Mouse (Mus musculus) duodenum, adult 2 months (tissue): ENCODE measurements around the gene Gba2. TPM values are rescaled to one million over a fixed set of nuclear protein-coding genes. Genes with fewer than 3 reads are reported as not detected.

Source experiments
- polyA plus RNA-seq: library from polyadenylated mRNA; depleted of rRNA; stranded (reverse); fragments of >200 nt; gene quantifications from 2 replicates; pipeline ENCODE4 v1.2.3, GENCODE M21; 2012; ENCODE audit warnings: low replicate concordance; rRNA removed

Gene Gba2
- 6.5 and 8.3 TPM in 2 replicates for polyA plus RNA-seq

GRCm38 (mm10) chr4:43578376-43579204 lies at the start of gene Gba2, which contains the start of gene Rgp1:
Gene Gba2 (minus strand): TSS chr4:43578873.
Gene Rgp1 (plus strand): TSS chr4:43578715.

GRCm38 (mm10) chr4:43584444-43585416 lies 6.1 kb upstream of the Gba2 start, which contains the start of gene Msmp:
Gene Msmp (minus strand): TSS chr4:43584494.

GRCm38 (mm10) chr4:43561997-43562768 lies 16.5 kb downstream of the Gba2 start, which contains the start of the genes Creb3 and Tln1:
Gene Creb3 (plus strand): TSS chr4:43562332.
Gene Tln1 (minus strand): TSS chr4:43562691.

Other genes with a start within 250 kb of the Gba2 start
- gene Rusc2, start 196.9 kb downstream of the Gba2 start, polyA plus RNA-seq: 8.1 and 9.9 TPM in 2 replicates
- gene Fam166b, start 149.7 kb downstream of the Gba2 start, polyA plus RNA-seq: 0.15 and 0.32 TPM in 2 replicates
- gene Tesk1, start 136.9 kb downstream of the Gba2 start, polyA plus RNA-seq: 82.2 and 96.7 TPM in 2 replicates
- gene Cd72, start 124.2 kb downstream of the Gba2 start, polyA plus RNA-seq: 2.3 and 3.4 TPM in 2 replicates
- gene Sit1, start 95.1 kb downstream of the Gba2 start, polyA plus RNA-seq: 1.0 and 1.3 TPM in 2 replicates
- gene Ccdc107, start 86.0 kb downstream of the Gba2 start, polyA plus RNA-seq: 470 and 876 TPM in 2 replicates
- gene Arhgef39, start 79.2 kb downstream of the Gba2 start, polyA plus RNA-seq: 41.0 and 46.8 TPM in 2 replicates
- gene Car9, start 71.9 kb downstream of the Gba2 start, polyA plus RNA-seq: 55.7 and 182 TPM in 2 replicates
- 26.4 and 45.4 TPM in 2 replicates for gene Tpm2, start 55.1 kb downstream of the Gba2 start, polyA plus RNA-seq
- 123 and 169 TPM in 2 replicates for gene Creb3, start 16.5 kb downstream of the Gba2 start, polyA plus RNA-seq
- gene Tln1, start 16.2 kb downstream of the Gba2 start, polyA plus RNA-seq: 45.3 and 46.9 TPM in 2 replicates
- 27.0 and 43.1 TPM in 2 replicates for gene Rgp1, start 158 bp downstream of the Gba2 start, polyA plus RNA-seq
- gene Msmp, start 5.6 kb upstream of the Gba2 start, polyA plus RNA-seq: 0.26 TPM in 1 of 2 replicates, not detected in the other
- gene Npr2, start 53.1 kb upstream of the Gba2 start, polyA plus RNA-seq: 4.7 and 10.2 TPM in 2 replicates
- 0.52 and 0.68 TPM in 2 replicates for gene Spag8, start 74.7 kb upstream of the Gba2 start, polyA plus RNA-seq
- gene Hint2, start 77.6 kb upstream of the Gba2 start, polyA plus RNA-seq: 62.8 and 89.1 TPM in 2 replicates
- gene Tmem8b, start 90.1 kb upstream of the Gba2 start, polyA plus RNA-seq: 4.5 and 6.5 TPM in 2 replicates
- gene Fam221b, start 90.3 kb upstream of the Gba2 start, polyA plus RNA-seq: not detected in 2 replicates
- not detected in 2 replicates for gene Olfr70, start 121.9 kb upstream of the Gba2 start, polyA plus RNA-seq
- gene Olfr71, start 131.4 kb upstream of the Gba2 start, polyA plus RNA-seq: not detected in 2 replicates
- gene Hrct1, start 148.3 kb upstream of the Gba2 start, polyA plus RNA-seq: 2.7 and 2.8 TPM in 2 replicates
- 0.65 and 0.94 TPM in 2 replicates for gene Spaar, start 151.2 kb upstream of the Gba2 start, polyA plus RNA-seq
- gene Olfr159, start 192.1 kb upstream of the Gba2 start, polyA plus RNA-seq: not detected in 2 replicates
- not detected in 2 replicates for gene Olfr156, start 245.0 kb upstream of the Gba2 start, polyA plus RNA-seq